Mouse (Mus musculus): ENCODE measurements around the gene Olfr1261.

Olfr1261 gene

GRCm38 (mm10) chr2:89990921-89991320, at the start of gene Olfr1261:
Gene Olfr1261 (plus strand): TSS chr2:89991221.
- no peak for DNase-seq (ENCODE audit: low spot score in 2 of 2)

GRCm38 (mm10) chr2:89948564-89948963, 42.5 kb upstream of the Olfr1261 start, which contains the start of gene Olfr1259:
Gene Olfr1259 (minus strand): TSS chr2:89948664.
- DNase-seq (ENCODE audit: low spot score in 2 of 2): no peak

GRCm38 (mm10) chr2:89974184-89974583, 16.8 kb upstream of the Olfr1261 start, which contains the start of gene Olfr1260:
Gene Olfr1260 (plus strand): TSS chr2:89974340.
- no peak for DNase-seq (ENCODE audit: low spot score in 2 of 2)

- DNase-seq (ENCODE audit: low spot score in 2 of 2): no peak
Measured at GRCm38 (mm10) chr2:89977709-89978108, 13.3 kb upstream of the Olfr1261 start.

- no peak for DNase-seq (ENCODE audit: low spot score in 2 of 2)
Measured at GRCm38 (mm10) chr2:89999845-90000244, 8.8 kb downstream of the Olfr1261 start, which contains the start of gene Olfr1262. Gene Olfr1262 (plus strand): TSS chr2:90000145.

- no peak for DNase-seq (ENCODE audit: low spot score in 2 of 2)
Measured at GRCm38 (mm10) chr2:90011831-90012230, 20.8 kb downstream of the Olfr1261 start, which contains the start of gene Olfr1263. Gene Olfr1263 (plus strand): TSS chr2:90012131.

GRCm38 (mm10) chr2:90025477-90025876, 34.5 kb downstream of the Olfr1261 start, which contains the start of gene Olfr1264:
Gene Olfr1264 (minus strand): TSS chr2:90025577.
- no peak for DNase-seq (ENCODE audit: low spot score in 2 of 2)

- no peak for DNase-seq (ENCODE audit: low spot score in 2 of 2)
Measured at GRCm38 (mm10) chr2:90035037-90035436, 44.0 kb downstream of the Olfr1261 start, which contains the start of gene Olfr1265. Gene Olfr1265 (plus strand): TSS chr2:90035337.

Data from spleen, postnatal 10 days (tissue).